Mouse (Mus musculus) forebrain, embryonic 11.5 days (tissue): Measurements from ENCODE around the gene 2010003K11Rik. TPM values are rescaled to one million over a fixed set of nuclear protein-coding genes. Genes with fewer than 3 reads are reported as not detected.

Experiments
- ATAC-seq: fragments of 200-750 bp; cut with Nextera tagmentation; replicated peaks from 2 replicates; pipeline ENCODE4 v1.8.0; 2017; ENCODE audit warnings: moderate TSS enrichment; ENCODE audit not compliant: low FRiP score
- DNase-seq: peaks from one replicate; pipeline ENCODE4 v3.0.0-alpha.2; 2017; ENCODE audit warnings: low spot score
- H3K27ac ChIP-seq: fragments of 300-500 bp; sonication (generic); 2 replicates; pipeline ENCODE4 v1.5.1; 2014; ENCODE audit warnings: low read depth, low read length
- H3K27me3 ChIP-seq: fragments of 300-500 bp; sonication (generic); 2 replicates; pipeline ENCODE4 v1.6.1; 2014; ENCODE audit warnings: mild to moderate bottlenecking, low read length, mixed read lengths; ENCODE audit not compliant: control insufficient read depth, insufficient read depth
- H3K36me3 ChIP-seq: fragments of 300-500 bp; sonication (generic); 2 replicates; pipeline ENCODE4 v1.6.1; 2014; ENCODE audit warnings: mild to moderate bottlenecking, low read length, moderate library complexity, mixed read lengths; ENCODE audit not compliant: control insufficient read depth, insufficient read depth
- H3K4me1 ChIP-seq: fragments of 300-500 bp; sonication (generic); replicated peaks from 2 replicates; pipeline ENCODE4 v1.6.1; 2014; ENCODE audit warnings: low read length, mixed read lengths; ENCODE audit not compliant: control insufficient read depth, insufficient read depth
- H3K4me2 ChIP-seq: fragments of 300-500 bp; sonication (generic); 2 replicates; pipeline ENCODE4 v1.6.1; 2014; ENCODE audit warnings: low read depth, mild to moderate bottlenecking, low read length, moderate library complexity, mixed read lengths; ENCODE audit not compliant: severe bottlenecking
- H3K4me3 ChIP-seq: fragments of 300-500 bp; sonication (generic); 2 replicates; pipeline ENCODE4 v1.5.1; 2014; ENCODE audit warnings: low read depth, low read length
- H3K9ac ChIP-seq: fragments of 300-500 bp; sonication (generic); 2 replicates; pipeline ENCODE4 v1.6.1; 2014; ENCODE audit warnings: low read length
- H3K9me3 ChIP-seq: fragments of 300-500 bp; sonication (generic); 2 replicates; pipeline ENCODE4 v1.6.1; 2016; ENCODE audit warnings: low read length, mixed read lengths; ENCODE audit not compliant: control insufficient read depth
- WGBS: fragments of 180-500 bp; shearing (Covaris S2); extraction: QIAGEN DNeasy Blood & Tissue Kit; methylation state at CpG from one replicate; pipeline ENCODE4 v1.1.7; 2014; 5-methylcytosine and 5-hydroxymethylcytosine counted together
- polyA plus RNA-seq: library from polyadenylated mRNA; unstranded; fragments of >200 nt; fragmentation: Nextera tagmentation; extraction: Ambion mirVana; gene quantifications from 2 replicates; pipeline ENCODE4 v1.2.1, GENCODE M21; 2014

2010003K11Rik gene
- polyA plus RNA-seq, 1 experiment from 2014 or later: not detected

DNA sequence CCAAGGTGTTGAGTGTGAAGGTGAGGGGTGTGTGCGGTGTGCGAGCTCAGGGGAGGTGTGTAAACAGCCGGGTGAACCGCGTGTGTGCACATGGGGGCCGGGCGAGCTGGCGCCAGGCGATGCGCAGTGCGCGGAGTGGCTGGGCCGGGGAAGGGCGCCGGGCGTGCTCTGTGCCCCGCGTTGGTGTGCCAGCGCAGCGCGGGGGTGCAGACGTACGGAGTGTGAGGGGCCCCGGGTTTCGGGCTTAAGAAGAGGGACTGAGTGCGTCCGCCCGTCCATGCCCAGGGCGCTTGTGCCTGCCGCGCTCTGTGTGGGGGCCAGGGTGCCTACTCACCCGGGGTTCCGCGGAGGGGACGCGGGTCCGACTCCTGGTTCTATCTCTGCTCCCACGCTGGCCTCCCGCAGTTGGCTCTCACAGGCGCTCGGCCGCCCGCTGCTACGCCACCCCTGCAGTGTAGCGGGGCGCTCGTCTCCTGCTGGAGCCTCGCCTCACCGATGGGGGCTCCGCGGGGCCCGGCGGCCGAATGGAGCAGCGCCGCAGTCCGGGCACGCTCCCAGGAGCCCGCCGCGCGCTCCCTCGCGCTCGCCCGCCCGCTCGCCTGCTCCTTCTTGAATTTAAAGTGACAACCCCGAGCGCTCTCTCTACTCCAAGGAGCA is 21.7 kb downstream of the 2010003K11Rik start:
- H3K27ac ChIP-seq: no peak overlapping the region
- under 1% methylated on average over 69 of the region's 70 CpGs for WGBS
- peaks cover 30% of the 10 kb centered on the region for H3K27me3 ChIP-seq
- H3K4me2 ChIP-seq: peak overlapping the region; percentile 75
- no peaks in the 10 kb centered on the region for H3K9me3 ChIP-seq
- H3K4me1 ChIP-seq: peaks cover 5% of the 10 kb centered on the region; the same call in 1 of the 2 replicates
- peak overlapping the region; percentile 36 for H3K4me3 ChIP-seq
- ATAC-seq (peak; percentile 42; the same call in 1 of the 2 replicates), DNase-seq (peak; percentile 68)
- peak overlapping the region; percentile 41 for H3K9ac ChIP-seq
- no peaks in the 10 kb centered on the region for H3K36me3 ChIP-seq

DNA sequence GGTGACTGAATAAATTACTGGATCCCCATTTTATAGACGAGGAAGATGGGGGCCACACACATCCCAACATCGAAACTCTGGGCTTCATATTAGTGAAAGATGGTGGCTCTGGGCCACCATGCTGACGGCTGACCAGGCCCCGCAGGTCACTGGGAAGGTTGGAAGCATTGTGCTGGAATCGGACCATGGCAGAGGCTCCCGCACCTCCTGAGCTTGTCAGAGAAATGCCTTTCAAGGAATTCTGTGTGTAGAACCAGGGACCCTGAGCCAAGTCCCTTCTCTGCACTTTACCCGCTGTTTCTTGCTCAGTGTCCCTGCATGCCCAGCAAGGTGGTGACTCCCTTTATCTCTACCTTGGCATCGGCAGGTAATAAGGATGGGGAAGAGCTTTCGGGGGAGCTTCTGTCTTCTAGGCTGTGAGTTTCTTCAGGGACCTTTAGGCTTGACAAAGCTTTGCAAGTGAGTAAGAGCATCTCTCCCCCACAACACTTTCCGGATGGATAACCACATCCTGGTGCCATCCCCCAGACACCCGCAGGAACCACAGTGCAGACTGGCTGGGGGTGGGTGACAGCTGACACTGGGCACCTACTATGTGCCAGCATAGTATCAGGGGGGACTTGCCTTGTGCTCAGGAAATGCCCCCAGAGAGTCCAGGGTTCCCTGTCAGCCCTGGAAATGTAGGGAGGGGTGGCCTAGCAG is 23.0 kb downstream of the 2010003K11Rik start:
- ATAC-seq: no peak
- no peak overlapping the region for H3K4me2 ChIP-seq
- no peaks in the 10 kb centered on the region for H3K36me3 ChIP-seq
- no peak overlapping the region for H3K4me3 ChIP-seq
- DNase-seq: no peak
- 76% methylated on average over 11 of the region's 11 CpGs for WGBS
- H3K4me1 ChIP-seq: peaks cover 5% of the 10 kb centered on the region; the same call in 1 of the 2 replicates
- H3K9ac ChIP-seq: no peak overlapping the region
- no peak overlapping the region for H3K27ac ChIP-seq
- H3K9me3 ChIP-seq: no peaks in the 10 kb centered on the region
- peaks cover 30% of the 10 kb centered on the region for H3K27me3 ChIP-seq

DNA sequence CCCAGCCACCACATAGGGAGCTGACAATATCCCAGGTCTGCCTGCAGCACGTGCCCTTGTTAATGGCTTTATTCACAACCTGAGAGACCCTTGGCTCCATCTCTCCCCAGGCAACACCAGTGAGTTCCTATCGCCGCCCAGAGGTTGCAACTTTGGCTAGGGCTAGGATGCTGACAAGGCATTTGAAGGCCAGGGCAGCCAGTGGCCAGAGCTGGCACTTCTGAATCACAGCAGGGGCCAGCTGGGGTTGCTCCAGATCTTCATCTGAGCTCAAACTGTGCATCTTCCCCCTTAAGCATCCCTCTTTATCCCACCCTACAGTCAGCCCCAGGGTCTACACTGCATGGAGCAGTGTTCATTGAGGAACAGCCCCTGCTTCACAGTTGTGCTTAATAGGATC is 23.6 kb downstream of the 2010003K11Rik start:
- ATAC-seq (no peak), DNase-seq (no peak)
- no peak overlapping the region for H3K4me2 ChIP-seq
- H3K9me3 ChIP-seq: no peaks in the 10 kb centered on the region
- no peak overlapping the region for H3K27ac ChIP-seq
- no peak overlapping the region for H3K9ac ChIP-seq
- no peak overlapping the region for H3K4me3 ChIP-seq
- H3K36me3 ChIP-seq: no peaks in the 10 kb centered on the region
- peaks cover 5% of the 10 kb centered on the region; the same call in 1 of the 2 replicates for H3K4me1 ChIP-seq
- 40% methylated on average over 3 of the region's 3 CpGs for WGBS
- H3K27me3 ChIP-seq: peaks cover 30% of the 10 kb centered on the region

DNA sequence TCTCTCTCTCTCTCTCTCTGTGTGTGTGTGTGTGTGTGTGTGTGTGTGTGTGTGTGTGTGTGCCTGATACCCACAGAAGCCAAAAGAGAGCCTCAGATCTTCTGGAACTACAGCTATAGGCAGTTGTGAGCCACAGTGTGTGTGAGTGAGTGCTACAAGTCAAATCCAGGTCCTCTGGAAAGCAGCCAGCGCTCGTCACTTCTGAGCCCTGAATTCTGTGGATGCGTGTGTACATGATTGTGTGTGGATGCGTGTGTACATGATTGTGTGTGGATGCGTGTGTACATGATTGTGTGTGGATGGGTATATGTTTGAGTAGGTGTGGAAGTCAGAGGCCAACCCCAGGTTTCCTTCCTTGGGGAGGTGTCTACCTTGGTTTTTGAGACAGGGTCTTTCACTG is 24.8 kb downstream of the 2010003K11Rik start:
- no peak overlapping the region for H3K9ac ChIP-seq
- H3K36me3 ChIP-seq: no peaks in the 10 kb centered on the region
- H3K27me3 ChIP-seq: peaks cover 30% of the 10 kb centered on the region
- peaks cover 5% of the 10 kb centered on the region; the same call in 1 of the 2 replicates for H3K4me1 ChIP-seq
- H3K4me2 ChIP-seq: no peak overlapping the region
- no peak overlapping the region for H3K27ac ChIP-seq
- no peak overlapping the region for H3K4me3 ChIP-seq
- H3K9me3 ChIP-seq: no peaks in the 10 kb centered on the region
- DNase-seq (no peak), ATAC-seq (no peak)
- WGBS: 92% methylated on average over 5 of the region's 5 CpGs

GRCm38 (mm10) chr19:4468363-4468762 is 30.0 kb downstream of the 2010003K11Rik start:
- H3K4me1 ChIP-seq: no peaks in the 10 kb centered on the region
- no peak overlapping the region for H3K4me2 ChIP-seq
- no peak overlapping the region for H3K4me3 ChIP-seq
- H3K27me3 ChIP-seq: no peaks in the 10 kb centered on the region
- no peaks in the 10 kb centered on the region for H3K9me3 ChIP-seq
- H3K27ac ChIP-seq: no peak overlapping the region
- DNase-seq (no peak), ATAC-seq (no peak)
- H3K9ac ChIP-seq: no peak overlapping the region
- 39% methylated on average over 5 of the region's 5 CpGs for WGBS
- no peaks in the 10 kb centered on the region for H3K36me3 ChIP-seq

DNA sequence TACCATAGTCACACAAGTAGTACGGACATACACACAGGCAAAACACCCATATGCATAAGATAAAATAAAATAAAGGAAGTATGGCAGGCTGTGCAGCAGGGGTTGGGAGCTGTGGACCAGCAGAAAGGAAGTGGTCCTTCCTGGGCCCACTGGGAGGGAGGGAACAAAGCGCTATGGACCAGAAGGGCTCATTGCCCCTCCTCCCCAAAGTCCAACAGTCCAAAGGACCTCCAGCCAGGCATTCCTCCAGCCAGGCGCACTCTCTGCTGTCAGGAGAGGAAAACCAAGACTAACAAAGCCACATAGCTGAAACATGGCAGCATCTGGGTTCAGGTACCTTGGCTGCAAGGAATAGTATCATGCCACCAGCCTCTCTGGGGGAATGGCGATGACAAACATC is 33.7 kb downstream of the 2010003K11Rik start:
- no peak for ATAC-seq
- no peaks in the 10 kb centered on the region for H3K9me3 ChIP-seq

GRCm38 (mm10) chr19:4461981-4462380 is 36.4 kb downstream of the 2010003K11Rik start:
- no peaks in the 10 kb centered on the region for H3K4me1 ChIP-seq
- H3K4me2 ChIP-seq: no peak overlapping the region
- H3K9me3 ChIP-seq: no peaks in the 10 kb centered on the region
- no peak overlapping the region for H3K4me3 ChIP-seq
- DNase-seq (no peak), ATAC-seq (no peak)
- no peaks in the 10 kb centered on the region for H3K36me3 ChIP-seq
- no peak overlapping the region for H3K27ac ChIP-seq
- WGBS: 90% methylated on average over 8 of the region's 8 CpGs
- H3K27me3 ChIP-seq: no peaks in the 10 kb centered on the region
- H3K9ac ChIP-seq: no peak overlapping the region

More for the DNA sequence above, 33.7 kb downstream of the 2010003K11Rik start:
- no peak overlapping the region for H3K27ac ChIP-seq
- H3K36me3 ChIP-seq: no peaks in the 10 kb centered on the region
- H3K4me1 ChIP-seq: no peaks in the 10 kb centered on the region
- WGBS: 81% methylated on average over 4 of the region's 4 CpGs
- H3K4me2 ChIP-seq: no peak overlapping the region
- DNase-seq: no peak
- no peak overlapping the region for H3K9ac ChIP-seq
- H3K27me3 ChIP-seq: no peaks in the 10 kb centered on the region
- H3K4me3 ChIP-seq: no peak overlapping the region

DNA sequence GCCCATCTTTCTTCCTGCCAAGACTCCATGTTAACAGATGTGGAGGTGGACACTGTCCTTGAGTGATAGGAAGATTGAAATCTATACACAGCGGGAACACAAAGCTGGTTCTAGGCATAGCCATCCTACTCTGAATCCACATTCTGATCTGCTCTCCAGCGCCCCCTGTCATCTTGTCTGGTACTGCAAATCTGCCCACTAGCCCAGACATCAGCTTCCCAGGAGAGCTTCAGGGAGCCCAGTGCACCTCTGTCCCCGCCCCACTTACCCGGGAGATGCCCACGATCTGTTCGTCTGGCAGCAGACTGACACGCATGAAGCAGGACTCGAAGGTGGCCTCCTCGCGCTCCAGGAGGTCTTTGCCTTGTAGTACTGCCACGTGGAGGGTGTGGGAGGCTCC is 42.2 kb downstream of the 2010003K11Rik start:
- Histone ChIP-seq H3K9me3 (no peaks in the 10 kb centered on the region), H3K4me1 (no peaks in the 10 kb centered on the region), H3K9ac (no peak overlapping the region), H3K4me2 (no peak overlapping the region), H3K36me3 (no peaks in the 10 kb centered on the region), H3K27ac (no peak overlapping the region), H3K27me3 (no peaks in the 10 kb centered on the region), H3K4me3 (no peak overlapping the region)
- DNase-seq: peak; percentile 84
- ATAC-seq: no peak
- 9% methylated on average over 11 of the region's 11 CpGs for WGBS
